Mouse (Mus musculus): ENCODE data around the gene Olfr1051.
"Not testable (repeated sequence)": the region's sequence is repeated elsewhere in the genome, so short reads cannot be mapped to it uniquely, and the experiment has no call there.

Gene Olfr1051

DNA sequence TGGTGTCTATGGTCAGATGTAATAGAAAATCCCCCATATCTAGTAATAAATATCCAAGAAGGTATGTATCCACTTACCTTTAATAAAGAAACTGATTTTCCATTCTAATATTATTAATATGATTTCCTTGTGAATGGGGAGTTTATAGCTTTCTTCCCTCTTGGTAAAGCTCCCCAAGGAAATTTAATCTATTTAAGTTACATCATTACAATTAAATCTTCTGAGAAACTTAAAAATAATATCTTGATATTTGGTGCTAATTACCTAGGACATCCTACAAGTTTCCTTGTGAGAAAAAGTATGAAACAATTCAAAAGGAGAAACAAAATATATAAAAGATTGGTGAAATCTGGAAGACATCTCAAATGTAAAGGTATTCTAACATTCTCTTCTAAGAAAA is at the start of gene Olfr1051:
Gene Olfr1051, minus strand, starts transcription at position 101 of the 400 bp plus-strand sequence.
- DNase-seq = not testable (repeated sequence)

GRCm38 (mm10) chr2:86315184-86315583 is 36.3 kb upstream of the Olfr1051 start, which contains the start of gene Olfr1053:
Gene Olfr1053 (minus strand): TSS chr2:86315284.
- DNase-seq = no peak

- DNase-seq = no peak
These were observed 13.3 kb upstream of the Olfr1051 start, which contains the start of gene Olfr1052 for GRCm38 (mm10) chr2:86292155-86292554. Gene Olfr1052 (plus strand): TSS chr2:86292455.

DNA sequence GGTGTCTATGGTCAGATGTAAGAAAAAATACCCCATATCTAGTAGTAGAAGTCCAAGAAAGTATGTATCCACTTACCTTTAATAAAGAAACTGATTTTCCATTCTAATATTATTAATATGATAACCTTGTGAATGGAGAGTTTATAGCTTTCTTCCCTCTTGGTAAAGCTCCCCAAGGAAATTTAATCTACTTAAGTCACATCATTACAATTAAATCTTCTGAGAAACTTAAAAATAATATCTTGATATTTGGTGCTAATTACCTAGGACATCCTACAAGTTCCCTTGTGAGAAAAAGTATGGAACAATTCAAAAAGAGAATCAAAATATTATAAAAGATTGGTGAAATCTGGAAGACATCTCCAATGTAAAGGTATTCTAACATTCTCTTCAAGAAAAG is 20.7 kb downstream of the Olfr1051 start, which contains the start of gene Olfr1049:
Gene Olfr1049, minus strand, starts transcription at position 101 of the 400 bp plus-strand sequence.
- DNase-seq = not testable (repeated sequence)

- DNase-seq = no peak
These were observed 38.7 kb downstream of the Olfr1051 start, which contains the start of gene Olfr1048 for GRCm38 (mm10) chr2:86240189-86240588. Gene Olfr1048 (minus strand): TSS chr2:86240289.

DNA sequence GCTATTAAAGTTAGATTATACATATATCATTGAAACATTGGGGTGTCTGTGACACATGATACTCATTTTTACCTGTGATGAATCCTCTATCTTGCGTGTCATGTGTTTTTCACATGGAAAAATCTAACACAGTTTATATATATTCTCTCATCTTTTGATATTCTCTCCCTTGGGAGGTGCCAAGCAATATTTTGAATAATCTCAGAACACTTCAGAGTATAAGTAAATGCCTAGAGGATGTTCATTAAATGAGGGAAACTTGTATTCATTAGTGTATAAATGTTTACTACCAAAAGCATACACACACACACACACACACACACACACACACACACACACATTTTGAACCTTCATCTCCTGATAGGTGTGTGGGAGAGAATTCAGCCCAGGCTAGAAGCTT is 47.6 kb downstream of the Olfr1051 start, which contains the start of gene Olfr1047:
Gene Olfr1047, minus strand, starts transcription at position 101 of the 400 bp plus-strand sequence.
- DNase-seq = no peak

Data from heart, adult 11 months (tissue).